Mouse (Mus musculus): ENCODE results near the gene Fnd3c2. TPM values are rescaled to one million over a fixed set of nuclear protein-coding genes. Genes with fewer than 3 reads are reported as not detected.
"Not testable (repeated sequence)": the region's sequence is repeated elsewhere in the genome, so short reads cannot be mapped to it uniquely, and the experiment has no call there.

The Fnd3c2 gene
- not detected in 2 replicates for polyA plus RNA-seq (2015; fragmentation: Nextera tagmentation; extraction: Ambion mirVana)

DNA sequence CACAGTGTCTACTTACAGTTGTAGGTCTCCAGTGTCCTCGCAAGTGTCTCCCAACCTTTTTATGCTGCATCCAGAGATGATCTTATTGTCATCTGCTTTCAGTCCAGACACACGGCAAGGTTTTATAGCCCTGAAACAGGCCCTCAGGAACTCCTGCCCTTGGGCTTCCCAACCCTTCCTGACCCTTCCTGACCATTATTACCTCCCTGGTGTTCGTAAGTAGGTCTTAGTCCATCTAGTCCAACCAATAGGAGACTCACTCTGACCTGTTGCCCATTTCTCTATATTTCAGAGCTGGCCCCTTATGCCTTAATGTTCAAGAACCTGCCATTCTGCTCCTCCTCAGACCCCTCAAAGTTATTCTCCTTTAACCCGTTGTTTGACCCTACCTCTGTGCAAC lies at the start of gene Fnd3c2:
TSS of gene Fnd3c2 (minus strand) at position 101 of the 400 bp plus-strand sequence.
- 80% methylated on average over 4 of the region's 4 CpGs for WGBS
- Histone ChIP-seq H3K27me3 (replicated peaks; ENCODE audit: control insufficient read depth, insufficient read depth, low read length) (no peaks in the 10 kb centered on the region), H3K4me1 (ENCODE audit: control insufficient read depth, insufficient read depth, low read length) (no peaks in the 10 kb centered on the region), H3K4me3 (ENCODE audit: low read length) (no peak within 1 kb of the TSS), H3K9me3 (ENCODE audit: control insufficient read depth, low read length) (no peaks in the 10 kb centered on the region), H3K27ac (ENCODE audit: low read length) (no peak within 1 kb of the TSS), H3K9ac (ENCODE audit: low read depth, low read length) (no peak within 1 kb of the TSS), H3K36me3 (ENCODE audit: control insufficient read depth, insufficient read depth, low read length) (no peaks in the 10 kb centered on the region), H3K4me2 (ENCODE audit: low read depth, low read length) (no peak within 1 kb of the TSS)
- no peak for ATAC-seq

- Histone ChIP-seq H3K27me3 (replicated peaks; ENCODE audit: control insufficient read depth, insufficient read depth, low read length) (no peaks in the 10 kb centered on the region), H3K36me3 (ENCODE audit: control insufficient read depth, insufficient read depth, low read length) (no peaks in the 10 kb centered on the region), H3K4me2 (ENCODE audit: low read depth, low read length) (no peak overlapping the region), H3K9me3 (ENCODE audit: control insufficient read depth, low read length) (no peaks in the 10 kb centered on the region), H3K9ac (ENCODE audit: low read depth, low read length) (no peak overlapping the region), H3K4me1 (ENCODE audit: control insufficient read depth, insufficient read depth, low read length) (no peaks in the 10 kb centered on the region), H3K4me3 (ENCODE audit: low read length) (no peak overlapping the region), H3K27ac (ENCODE audit: low read length) (no peak overlapping the region)
- WGBS = 79% methylated on average over 2 of the region's 2 CpGs
- ATAC-seq = no peak
Observed at GRCm38 (mm10) chrX:106284441-106284840, 29.3 kb upstream of the Fnd3c2 start.

- WGBS = 97% methylated on average over 16 of the region's 25 CpGs
- H3K4me3 ChIP-seq (ENCODE audit: low read length) = peak within 1 kb of the TSS; percentile 66
- H3K4me1 ChIP-seq (ENCODE audit: control insufficient read depth, insufficient read depth, low read length) = no peaks in the 10 kb centered on the region
- H3K9ac ChIP-seq (ENCODE audit: low read depth, low read length) = peak within 1 kb of the TSS; percentile 74; the same call in 1 of the 2 replicates
- H3K27ac ChIP-seq (ENCODE audit: low read length) = no peak within 1 kb of the TSS
- H3K36me3 ChIP-seq (ENCODE audit: control insufficient read depth, insufficient read depth, low read length) = no peaks in the 10 kb centered on the region
- H3K4me2 ChIP-seq (ENCODE audit: low read depth, low read length) = peak within 1 kb of the TSS; percentile 49
- no peaks in the 10 kb centered on the region; the same call in 1 of the 2 replicates for H3K9me3 ChIP-seq (ENCODE audit: control insufficient read depth, low read length)
- H3K27me3 ChIP-seq (replicated peaks; ENCODE audit: control insufficient read depth, insufficient read depth, low read length) = no peaks in the 10 kb centered on the region
- no peak for ATAC-seq
Observed at GRCm38 (mm10) chrX:106221058-106221457, 34.1 kb downstream of the Fnd3c2 start, which contains the start of gene Taf9b. Gene Taf9b (minus strand): TSS chrX:106221158.

DNA sequence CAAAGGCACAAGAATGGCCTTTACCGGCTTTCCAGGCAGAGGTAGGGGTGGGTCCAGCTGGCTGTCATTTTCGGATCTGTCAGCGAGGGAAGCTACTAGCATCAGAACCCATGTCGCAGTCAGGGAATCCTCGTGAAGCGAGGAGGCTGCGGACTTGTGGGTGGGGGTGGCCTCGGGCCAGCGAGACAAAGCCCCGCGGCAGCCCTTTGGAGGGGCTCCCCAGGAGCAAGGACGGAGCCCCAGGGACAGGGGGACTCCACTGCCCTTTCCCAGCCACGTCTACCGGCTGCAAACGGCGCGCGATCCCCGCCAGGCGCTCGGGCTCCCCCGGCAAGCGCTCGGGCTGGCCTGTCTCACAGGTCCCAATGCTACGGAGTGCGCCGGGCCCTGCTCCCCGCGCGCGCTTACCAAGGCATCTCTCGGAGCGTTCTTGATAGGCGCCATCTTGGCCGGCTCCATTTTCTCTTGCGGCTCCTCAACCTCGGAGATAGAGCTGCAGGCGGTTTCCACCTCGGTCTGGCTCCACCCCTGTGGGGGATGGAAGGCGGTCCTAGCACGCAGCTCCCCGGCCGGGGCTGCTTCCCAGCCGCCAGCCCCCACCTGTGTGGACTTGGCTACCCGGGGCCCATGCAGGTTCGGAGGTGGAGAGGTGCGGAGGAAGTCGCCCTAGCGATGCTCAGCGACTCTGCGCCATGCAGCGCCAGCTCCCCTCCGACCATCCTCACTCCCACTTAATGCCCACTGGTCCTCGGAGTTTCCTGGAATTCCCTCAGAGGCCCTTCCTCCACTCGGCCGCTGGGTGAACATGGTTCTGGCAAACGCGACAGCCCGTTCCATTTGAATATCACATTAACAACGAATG lies 35.8 kb downstream of the Fnd3c2 start:
- Histone ChIP-seq H3K27ac (ENCODE audit: low read length) (no peak overlapping the region; the same call in 1 of the 2 replicates), H3K9ac (ENCODE audit: low read depth, low read length) (peak overlapping the region; percentile 74), H3K9me3 (ENCODE audit: control insufficient read depth, low read length) (no peaks in the 10 kb centered on the region; the same call in 1 of the 2 replicates), H3K4me2 (ENCODE audit: low read depth, low read length) (peak overlapping the region; percentile 49), H3K27me3 (replicated peaks; ENCODE audit: control insufficient read depth, insufficient read depth, low read length) (no peaks in the 10 kb centered on the region), H3K4me3 (ENCODE audit: low read length) (peak overlapping the region; percentile 66), H3K4me1 (ENCODE audit: control insufficient read depth, insufficient read depth, low read length) (no peaks in the 10 kb centered on the region), H3K36me3 (ENCODE audit: control insufficient read depth, insufficient read depth, low read length) (no peaks in the 10 kb centered on the region)
- peak; percentile 97 for ATAC-seq
- 12% methylated on average over 54 of the region's 60 CpGs for WGBS

GRCm38 (mm10) chrX:106209100-106209499 lies 46.1 kb downstream of the Fnd3c2 start:
- WGBS = 82% methylated on average over 2 of the region's 2 CpGs

DNA sequence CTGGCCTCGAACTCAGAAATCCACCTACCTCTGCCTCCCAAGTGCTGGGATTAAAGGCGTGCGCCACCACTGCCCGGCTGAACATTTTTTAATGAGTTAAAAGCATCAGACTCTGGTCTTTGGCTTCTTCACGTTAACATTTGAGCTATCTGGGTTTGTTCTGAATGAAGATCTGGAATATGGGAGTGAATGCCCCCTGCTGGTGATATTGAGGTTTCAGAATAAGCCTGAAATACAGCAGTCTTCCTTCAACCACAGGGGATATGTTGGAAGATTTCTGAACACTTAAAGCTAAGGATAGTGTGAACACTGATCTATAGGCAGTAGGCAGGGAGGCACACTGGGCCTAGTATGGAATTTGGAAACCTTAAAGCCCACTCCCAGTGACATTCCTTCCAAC lies 56.3 kb downstream of the Fnd3c2 start:
- H3K27ac ChIP-seq (ENCODE audit: low read length) = no peak overlapping the region
- H3K4me2 ChIP-seq (ENCODE audit: low read depth, low read length) = no peak overlapping the region
- no peaks in the 10 kb centered on the region for H3K4me1 ChIP-seq (ENCODE audit: control insufficient read depth, insufficient read depth, low read length)
- no peaks in the 10 kb centered on the region for H3K36me3 ChIP-seq (ENCODE audit: control insufficient read depth, insufficient read depth, low read length)
- H3K9ac ChIP-seq (ENCODE audit: low read depth, low read length) = no peak overlapping the region
- no peaks in the 10 kb centered on the region for H3K27me3 ChIP-seq (replicated peaks; ENCODE audit: control insufficient read depth, insufficient read depth, low read length)
- H3K9me3 ChIP-seq (ENCODE audit: control insufficient read depth, low read length) = no peaks in the 10 kb centered on the region
- WGBS = 82% methylated on average over 5 of the region's 5 CpGs
- no peak for ATAC-seq
- H3K4me3 ChIP-seq (ENCODE audit: low read length) = no peak overlapping the region

More at GRCm38 (mm10) chrX:106209100-106209499, 46.1 kb downstream of the Fnd3c2 start:
- no peaks in the 10 kb centered on the region for H3K27me3 ChIP-seq (replicated peaks; ENCODE audit: control insufficient read depth, insufficient read depth, low read length)
- no peak for ATAC-seq
- no peak overlapping the region for H3K9ac ChIP-seq (ENCODE audit: low read depth, low read length)
- H3K9me3 ChIP-seq (ENCODE audit: control insufficient read depth, low read length) = no peaks in the 10 kb centered on the region
- H3K27ac ChIP-seq (ENCODE audit: low read length) = no peak overlapping the region
- no peaks in the 10 kb centered on the region for H3K36me3 ChIP-seq (ENCODE audit: control insufficient read depth, insufficient read depth, low read length)
- no peak overlapping the region for H3K4me3 ChIP-seq (ENCODE audit: low read length)
- no peaks in the 10 kb centered on the region for H3K4me1 ChIP-seq (ENCODE audit: control insufficient read depth, insufficient read depth, low read length)
- H3K4me2 ChIP-seq (ENCODE audit: low read depth, low read length) = no peak overlapping the region

- Histone ChIP-seq H3K4me2 (ENCODE audit: low read depth, low read length) (no peak overlapping the region), H3K27ac (ENCODE audit: low read length) (no peak overlapping the region)
Observed at GRCm38 (mm10) chrX:106197308-106197707, 57.9 kb downstream of the Fnd3c2 start.

DNA sequence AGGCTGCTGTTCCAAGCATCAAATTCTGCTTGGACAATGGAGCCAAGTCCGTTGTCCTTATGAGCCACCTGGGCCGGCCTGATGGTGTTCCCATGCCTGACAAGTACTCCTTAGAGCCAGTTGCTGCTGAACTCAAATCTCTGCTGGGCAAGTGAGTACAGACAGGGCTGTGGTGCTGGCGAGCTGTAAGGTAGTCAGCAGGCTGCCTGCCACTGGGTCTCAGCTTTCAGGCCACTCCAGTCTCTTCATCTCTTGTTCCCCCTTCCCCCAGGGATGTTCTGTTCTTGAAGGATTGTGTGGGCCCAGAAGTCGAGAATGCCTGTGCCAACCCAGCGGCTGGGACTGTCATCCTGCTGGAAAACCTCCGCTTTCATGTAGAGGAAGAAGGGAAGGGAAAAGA lies 60.8 kb downstream of the Fnd3c2 start:
- H3K4me1 ChIP-seq (ENCODE audit: control insufficient read depth, insufficient read depth, low read length); H3K9ac ChIP-seq (ENCODE audit: low read depth, low read length); H3K4me2 ChIP-seq (ENCODE audit: low read depth, low read length); H3K36me3 ChIP-seq (ENCODE audit: control insufficient read depth, insufficient read depth, low read length); H3K4me3 ChIP-seq (ENCODE audit: low read length); H3K27ac ChIP-seq (ENCODE audit: low read length); H3K27me3 ChIP-seq (replicated peaks; ENCODE audit: control insufficient read depth, insufficient read depth, low read length); H3K9me3 ChIP-seq (ENCODE audit: control insufficient read depth, low read length); ATAC-seq: not testable (repeated sequence)
- 88% methylated on average over 5 of the region's 6 CpGs for WGBS

More at GRCm38 (mm10) chrX:106197308-106197707, 57.9 kb downstream of the Fnd3c2 start:
- no peaks in the 10 kb centered on the region for H3K36me3 ChIP-seq (ENCODE audit: control insufficient read depth, insufficient read depth, low read length)
- 67% methylated on average over 5 of the region's 5 CpGs for WGBS
- ATAC-seq = no peak
- H3K9me3 ChIP-seq (ENCODE audit: control insufficient read depth, low read length) = no peaks in the 10 kb centered on the region
- H3K27me3 ChIP-seq (replicated peaks; ENCODE audit: control insufficient read depth, insufficient read depth, low read length) = no peaks in the 10 kb centered on the region
- H3K9ac ChIP-seq (ENCODE audit: low read depth, low read length) = no peak overlapping the region
- H3K4me3 ChIP-seq (ENCODE audit: low read length) = no peak overlapping the region
- H3K4me1 ChIP-seq (ENCODE audit: control insufficient read depth, insufficient read depth, low read length) = no peaks in the 10 kb centered on the region

- WGBS = 26% methylated on average over 4 of the region's 4 CpGs
- Histone ChIP-seq H3K4me1 (ENCODE audit: control insufficient read depth, insufficient read depth, low read length) (0 out of 2 replicates have a peak, but pooled peaks cover 5% of the 10 kb centered on the region), H3K9ac (ENCODE audit: low read depth, low read length) (no peak overlapping the region), H3K4me2 (ENCODE audit: low read depth, low read length) (peak overlapping the region; percentile 62; the same call in 1 of the 2 replicates), H3K9me3 (ENCODE audit: control insufficient read depth, low read length) (no peaks in the 10 kb centered on the region), H3K27me3 (replicated peaks; ENCODE audit: control insufficient read depth, insufficient read depth, low read length) (no peaks in the 10 kb centered on the region), H3K4me3 (ENCODE audit: low read length) (peak overlapping the region; percentile 59), H3K36me3 (ENCODE audit: control insufficient read depth, insufficient read depth, low read length) (no peaks in the 10 kb centered on the region), H3K27ac (ENCODE audit: low read length) (no peak overlapping the region)
- no peak for ATAC-seq
Observed at GRCm38 (mm10) chrX:106190091-106190490, 65.1 kb downstream of the Fnd3c2 start.
